Mouse (Mus musculus): ENCODE results near the gene Nlgn1. TPM values are rescaled to one million over a fixed set of nuclear protein-coding genes. Genes with fewer than 3 reads are reported as not detected.

Gene Nlgn1
- polyA plus RNA-seq, 1 experiment: 0.31 TPM

- no peak overlapping the region for H3K27ac ChIP-seq (ENCODE audit: insufficient read depth, low read length)
- no peaks in the 10 kb centered on the region for H3K4me1 ChIP-seq (ENCODE audit: control insufficient read depth, insufficient read depth, low read length)
- no peak overlapping the region for H3K9ac ChIP-seq (ENCODE audit: low read depth, poor library complexity, severe bottlenecking)
- H3K27me3 ChIP-seq (ENCODE audit: control insufficient read depth, insufficient read depth, low read length, poor library complexity, severe bottlenecking): no peaks in the 10 kb centered on the region
- no peak overlapping the region for H3K4me3 ChIP-seq (ENCODE audit: low read depth, low read length)
- TF ChIP-seq POLR2A (IDR thresholded peaks at IDR 0.05; ENCODE audit: insufficient read depth, low read length) (no peak), CTCF (IDR thresholded peaks at IDR 0.05; ENCODE audit: low read depth, low read length) (no peak), EP300 (IDR thresholded peaks at IDR 0.05; ENCODE audit: insufficient read depth, low read depth, low read length) (no peak)
- no peaks in the 10 kb centered on the region for H3K36me3 ChIP-seq (ENCODE audit: control insufficient read depth, insufficient read depth, low read length, poor library complexity, severe bottlenecking)
- H3K9me3 ChIP-seq (replicated peaks; ENCODE audit: control insufficient read depth, insufficient read depth, low read length, poor library complexity, severe bottlenecking): no peaks in the 10 kb centered on the region
Measured at GRCm38 (mm10) chr3:26002863-26003608, 329.2 kb downstream of the Nlgn1 start.

- Histone ChIP-seq H3K36me3 (ENCODE audit: control insufficient read depth, insufficient read depth, low read length, poor library complexity, severe bottlenecking) (no peaks in the 10 kb centered on the region), H3K4me1 (ENCODE audit: control insufficient read depth, insufficient read depth, low read length) (no peaks in the 10 kb centered on the region), H3K4me3 (ENCODE audit: low read depth, low read length) (no peak overlapping the region), H3K27me3 (ENCODE audit: control insufficient read depth, insufficient read depth, low read length, poor library complexity, severe bottlenecking) (no peaks in the 10 kb centered on the region), H3K27ac (ENCODE audit: insufficient read depth, low read length) (no peak overlapping the region), H3K9ac (ENCODE audit: low read depth, poor library complexity, severe bottlenecking) (no peak overlapping the region), H3K9me3 (replicated peaks; ENCODE audit: control insufficient read depth, insufficient read depth, low read length, poor library complexity, severe bottlenecking) (no peaks in the 10 kb centered on the region)
- TF ChIP-seq POLR2A (IDR thresholded peaks at IDR 0.05; ENCODE audit: insufficient read depth, low read length) (no peak), EP300 (IDR thresholded peaks at IDR 0.05; ENCODE audit: insufficient read depth, low read depth, low read length) (no peak), CTCF (IDR thresholded peaks at IDR 0.05; ENCODE audit: low read depth, low read length) (no peak)
Measured at GRCm38 (mm10) chr3:26002367-26002766, 329.9 kb downstream of the Nlgn1 start.

- Histone ChIP-seq H3K27me3 (ENCODE audit: control insufficient read depth, insufficient read depth, low read length, poor library complexity, severe bottlenecking) (no peaks in the 10 kb centered on the region), H3K9me3 (replicated peaks; ENCODE audit: control insufficient read depth, insufficient read depth, low read length, poor library complexity, severe bottlenecking) (no peaks in the 10 kb centered on the region), H3K4me3 (ENCODE audit: low read depth, low read length) (no peak overlapping the region), H3K4me1 (ENCODE audit: control insufficient read depth, insufficient read depth, low read length) (no peaks in the 10 kb centered on the region), H3K36me3 (ENCODE audit: control insufficient read depth, insufficient read depth, low read length, poor library complexity, severe bottlenecking) (no peaks in the 10 kb centered on the region), H3K27ac (ENCODE audit: insufficient read depth, low read length) (no peak overlapping the region), H3K9ac (ENCODE audit: low read depth, poor library complexity, severe bottlenecking) (no peak overlapping the region)
- no peak for TF ChIP-seq POLR2A (IDR thresholded peaks at IDR 0.05; ENCODE audit: insufficient read depth, low read length)
- no peak for TF ChIP-seq EP300 (IDR thresholded peaks at IDR 0.05; ENCODE audit: insufficient read depth, low read depth, low read length)
- TF ChIP-seq CTCF (IDR thresholded peaks at IDR 0.05; ENCODE audit: low read depth, low read length): no peak
Measured at GRCm38 (mm10) chr3:25967546-25967945, 364.7 kb downstream of the Nlgn1 start.

- Histone ChIP-seq H3K27me3 (ENCODE audit: control insufficient read depth, insufficient read depth, low read length, poor library complexity, severe bottlenecking) (no peaks in the 10 kb centered on the region), H3K4me1 (ENCODE audit: control insufficient read depth, insufficient read depth, low read length) (no peaks in the 10 kb centered on the region), H3K27ac (ENCODE audit: insufficient read depth, low read length) (no peak overlapping the region), H3K9ac (ENCODE audit: low read depth, poor library complexity, severe bottlenecking) (no peak overlapping the region), H3K4me3 (ENCODE audit: low read depth, low read length) (no peak overlapping the region), H3K36me3 (ENCODE audit: control insufficient read depth, insufficient read depth, low read length, poor library complexity, severe bottlenecking) (no peaks in the 10 kb centered on the region), H3K9me3 (replicated peaks; ENCODE audit: control insufficient read depth, insufficient read depth, low read length, poor library complexity, severe bottlenecking) (no peaks in the 10 kb centered on the region)
- TF ChIP-seq CTCF (IDR thresholded peaks at IDR 0.05; ENCODE audit: low read depth, low read length): no peak
- no peak for TF ChIP-seq EP300 (IDR thresholded peaks at IDR 0.05; ENCODE audit: insufficient read depth, low read depth, low read length)
- TF ChIP-seq POLR2A (IDR thresholded peaks at IDR 0.05; ENCODE audit: insufficient read depth, low read length): no peak
Measured at GRCm38 (mm10) chr3:25964237-25964636, 368.0 kb downstream of the Nlgn1 start.

GRCm38 (mm10) chr3:25963568-25963967 lies 368.7 kb downstream of the Nlgn1 start:
- H3K36me3 ChIP-seq (ENCODE audit: control insufficient read depth, insufficient read depth, low read length, poor library complexity, severe bottlenecking): no peaks in the 10 kb centered on the region
- TF ChIP-seq POLR2A (IDR thresholded peaks at IDR 0.05; ENCODE audit: insufficient read depth, low read length) (no peak), CTCF (IDR thresholded peaks at IDR 0.05; ENCODE audit: low read depth, low read length) (no peak), EP300 (IDR thresholded peaks at IDR 0.05; ENCODE audit: insufficient read depth, low read depth, low read length) (no peak)
- no peaks in the 10 kb centered on the region for H3K27me3 ChIP-seq (ENCODE audit: control insufficient read depth, insufficient read depth, low read length, poor library complexity, severe bottlenecking)
- no peak overlapping the region for H3K4me3 ChIP-seq (ENCODE audit: low read depth, low read length)
- H3K9ac ChIP-seq (ENCODE audit: low read depth, poor library complexity, severe bottlenecking): no peak overlapping the region
- H3K4me1 ChIP-seq (ENCODE audit: control insufficient read depth, insufficient read depth, low read length): no peaks in the 10 kb centered on the region
- no peak overlapping the region for H3K27ac ChIP-seq (ENCODE audit: insufficient read depth, low read length)
- H3K9me3 ChIP-seq (replicated peaks; ENCODE audit: control insufficient read depth, insufficient read depth, low read length, poor library complexity, severe bottlenecking): no peaks in the 10 kb centered on the region

- no peak overlapping the region for H3K9ac ChIP-seq (ENCODE audit: low read depth, poor library complexity, severe bottlenecking)
- no peak overlapping the region for H3K27ac ChIP-seq (ENCODE audit: insufficient read depth, low read length)
- no peaks in the 10 kb centered on the region for H3K36me3 ChIP-seq (ENCODE audit: control insufficient read depth, insufficient read depth, low read length, poor library complexity, severe bottlenecking)
- TF ChIP-seq POLR2A (IDR thresholded peaks at IDR 0.05; ENCODE audit: insufficient read depth, low read length): no peak
- no peak for TF ChIP-seq EP300 (IDR thresholded peaks at IDR 0.05; ENCODE audit: insufficient read depth, low read depth, low read length)
- TF ChIP-seq CTCF (IDR thresholded peaks at IDR 0.05; ENCODE audit: low read depth, low read length): no peak
- no peaks in the 10 kb centered on the region for H3K9me3 ChIP-seq (replicated peaks; ENCODE audit: control insufficient read depth, insufficient read depth, low read length, poor library complexity, severe bottlenecking)
- no peaks in the 10 kb centered on the region for H3K27me3 ChIP-seq (ENCODE audit: control insufficient read depth, insufficient read depth, low read length, poor library complexity, severe bottlenecking)
- H3K4me1 ChIP-seq (ENCODE audit: control insufficient read depth, insufficient read depth, low read length): no peaks in the 10 kb centered on the region
- no peak overlapping the region for H3K4me3 ChIP-seq (ENCODE audit: low read depth, low read length)
Measured at GRCm38 (mm10) chr3:25916535-25916934, 415.7 kb downstream of the Nlgn1 start.

Measured in ES-Bruce4 (cell line).